Mouse (Mus musculus) small intestine, adult 2 months (tissue): ENCODE data around the gene Lrp2.

Experiments used
- CTCF ChIP-seq: fragments of 200-500 bp; IDR thresholded peaks from 2 replicates; pipeline ENCODE4 v1.5.1; 2012; ENCODE audit warnings: low read depth, mild to moderate bottlenecking, control low read depth, inconsistent platforms, low read length, moderate library complexity, mixed read lengths; ENCODE audit not compliant: insufficient replicate concordance, insufficient read length; ENCODE audit errors: extremely low read depth
- POLR2A ChIP-seq: fragments of 200-500 bp; IDR thresholded peaks from 2 replicates; pipeline ENCODE4 v1.6.1; 2012; ENCODE audit warnings: low read depth, mild to moderate bottlenecking, control low read depth, inconsistent platforms, low read length, moderate library complexity

DNA sequence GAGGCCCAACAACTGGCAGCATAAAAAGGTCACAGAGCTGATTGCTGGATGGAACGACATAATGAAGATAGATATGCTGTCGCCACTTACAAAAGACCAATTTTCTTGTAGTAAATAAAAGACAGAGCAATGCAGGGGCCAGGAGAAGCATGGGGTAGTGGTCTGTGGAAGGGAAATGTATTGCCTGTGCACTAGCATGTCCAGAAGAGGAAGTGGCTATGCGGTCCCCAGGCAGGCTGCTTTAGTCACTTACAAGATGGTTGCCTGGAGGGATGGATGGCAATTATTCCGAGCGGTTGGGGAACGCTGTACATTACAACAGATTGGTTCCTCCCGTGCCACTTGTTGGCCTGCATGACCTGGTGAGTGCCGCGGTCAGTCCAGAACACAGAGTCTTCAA is 85.5 kb downstream of the Lrp2 start:
- TF ChIP-seq POLR2A = no peak
- TF ChIP-seq CTCF = no peak
